9 mouse cellular contexts compared by ENCODE assay signal in genomic region chr16:4879101-4879707, GRCm38 (mm10). TPM values are rescaled to one million over a fixed set of nuclear protein-coding genes. Genes with fewer than 3 reads are reported as not detected.
DNase-seq lines count a peak whose midpoint lies in the region; ATAC-seq and TF ChIP-seq lines count a peak whose summit lies in the region.
"Had no signal": no experiment of that assay in that cellular context is flagged by ENCODE, and none has a peak within 500 bp of the region (broad histone marks: within the 10 kb centered on the region; RNA-seq: fewer than 3 reads in every experiment).

No protein-coding gene starts in this region.

- peak; percentile 58 for DNase-seq in cerebellum, adult 11 months
- no peak for DNase-seq in cerebellum, adult 8-10 months
- DNase-seq in 3134 (ENCODE audit: extremely low read depth, insufficient read length, low spot score), result peak; percentile 72
- DNase-seq in forebrain, postnatal 0 days, result peak; percentile 70
- DNase-seq in left cerebral cortex, postnatal 14 days (ENCODE audit: low spot score in 2 of 2), result peak; percentile 57 to 72

- TF ChIP-seq POLR2A in bone marrow macrophage, adult 2 months (IDR thresholded peaks at IDR 0.05; ENCODE audit: borderline replicate concordance, low read depth, low read length), result no peak

- no peak for TF ChIP-seq CTCF in bone marrow macrophage, adult 2 months (IDR thresholded peaks at IDR 0.05; ENCODE audit: low read depth, low read length)
- no peak for TF ChIP-seq CTCF in forebrain, postnatal 0 days (IDR thresholded peaks at IDR 0.05; ENCODE audit: low read depth)

- peak overlapping the region; percentile 99 for H3K4me3 ChIP-seq in bone marrow macrophage, adult 2 months (ENCODE audit: insufficient read depth, low read length)
- H3K4me3 ChIP-seq in forebrain, postnatal 0 days (ENCODE audit: low read depth, low read length), result peak overlapping the region; percentile 88
- H3K4me3 ChIP-seq in midbrain, embryonic 12.5 days, result peak overlapping the region; percentile 89
- peak overlapping the region; percentile 90 for H3K4me3 ChIP-seq in stomach, embryonic 14.5 days (ENCODE audit: low read depth, low read length)

- H3K4me2 ChIP-seq in forebrain, postnatal 0 days (ENCODE audit: low read depth), result peak overlapping the region; percentile 75
- peak overlapping the region; percentile 87 for H3K4me2 ChIP-seq in midbrain, embryonic 12.5 days (replicated peaks)
- H3K4me2 ChIP-seq in stomach, embryonic 14.5 days (replicated peaks; ENCODE audit: low read depth, low read length), result peak overlapping the region; percentile 86

- H3K9ac ChIP-seq in forebrain, postnatal 0 days, result peak overlapping the region; percentile 92
- peak overlapping the region; percentile 86 for H3K9ac ChIP-seq in midbrain, embryonic 12.5 days (replicated peaks)
- peak overlapping the region; percentile 92 for H3K9ac ChIP-seq in stomach, embryonic 14.5 days (replicated peaks; ENCODE audit: low read depth, low read length)

- 1% methylated on average over 54 of the region's 54 CpGs for whole genome bisulfite sequencing in forebrain, postnatal 0 days
- under 1% methylated on average over 49 of the region's 54 CpGs for WGBS in midbrain, embryonic 12.5 days
- under 1% methylated on average over 49 of the region's 54 CpGs for WGBS in stomach, embryonic 14.5 days

- H3K27me3 ChIP-seq in forebrain, postnatal 0 days (ENCODE audit: insufficient read depth, low read length), result no peaks in the 10 kb centered on the region
- H3K27me3 ChIP-seq in midbrain, embryonic 12.5 days, result no peaks in the 10 kb centered on the region
- H3K27me3 ChIP-seq in stomach, embryonic 14.5 days (ENCODE audit: control insufficient read depth, insufficient read depth, low read length), result no peaks in the 10 kb centered on the region

- ATAC-seq in forebrain, postnatal 0 days, result peak; percentile 42
- peak; percentile 28 for ATAC-seq in midbrain, embryonic 12.5 days (ENCODE audit: low FRiP score, low read depth)
- ATAC-seq in stomach, embryonic 14.5 days (ENCODE audit: insufficient number of reproducible peaks, insufficient read depth, low FRiP score, low read depth), result peak; percentile 8; the same call in 1 of the 2 replicates

- H3K4me1 ChIP-seq in bone marrow macrophage, adult 2 months (ENCODE audit: control insufficient read depth, insufficient read depth, low read length), result peaks cover 24% of the 10 kb centered on the region
- peaks cover 10% of the 10 kb centered on the region for H3K4me1 ChIP-seq in forebrain, postnatal 0 days (ENCODE audit: insufficient read depth)
- peaks cover 36% of the 10 kb centered on the region for H3K4me1 ChIP-seq in midbrain, embryonic 12.5 days
- H3K4me1 ChIP-seq in stomach, embryonic 14.5 days (ENCODE audit: control insufficient read depth, insufficient read depth, low read length), result peaks cover 34% of the 10 kb centered on the region

- H3K36me3 ChIP-seq in forebrain, postnatal 0 days (ENCODE audit: insufficient read depth), result peaks cover 16% of the 10 kb centered on the region; the same call in 1 of the 2 replicates
- H3K36me3 ChIP-seq in midbrain, embryonic 12.5 days, result peaks cover 20% of the 10 kb centered on the region
- peaks cover 19% of the 10 kb centered on the region for H3K36me3 ChIP-seq in stomach, embryonic 14.5 days (ENCODE audit: control insufficient read depth, insufficient read depth, low read length)

- no peaks in the 10 kb centered on the region for H3K9me3 ChIP-seq in forebrain, postnatal 0 days (ENCODE audit: low read length)
- no peaks in the 10 kb centered on the region for H3K9me3 ChIP-seq in midbrain, embryonic 12.5 days
- no peaks in the 10 kb centered on the region for H3K9me3 ChIP-seq in stomach, embryonic 14.5 days (ENCODE audit: control insufficient read depth, low read depth, low read length)

- H3K27ac ChIP-seq in bone marrow macrophage, adult 2 months (ENCODE audit: insufficient read depth, low read depth, low read length), result peak overlapping the region; percentile 90
- peak overlapping the region; percentile 98 for H3K27ac ChIP-seq in forebrain, postnatal 0 days (ENCODE audit: low read depth, low read length)
- H3K27ac ChIP-seq in midbrain, embryonic 12.5 days (replicated peaks), result peak overlapping the region; percentile 97
- H3K27ac ChIP-seq in stomach, embryonic 14.5 days (ENCODE audit: low read length), result peak overlapping the region; percentile 100

- intact Hi-C loops in left cerebral cortex, postnatal 14 days (cut with DNase I), result loop anchor here (5.0 kb wide), 1 partner anchor 38 kb away; no protein-coding TSS in a partner anchor

RNA-seq across cellular contexts. Expression of gene Ubald1, which starts 0.9 kb away (rescaled TPM):
- 68.4 and 72.6 TPM in 2 replicates for polyA plus RNA-seq in bone marrow macrophage, adult 2 months (2012; ENCODE audit: insufficient read depth, insufficient read length, missing spikeins)
- 27.7 and 37.7 TPM in 2 replicates for total RNA-seq in forebrain, postnatal 0 days (2014; rRNA removed)
- 79.2 and 80.7 TPM in 2 replicates for polyA plus RNA-seq in forebrain, postnatal 0 days (2015; fragmentation: Nextera tagmentation; extraction: Ambion mirVana)
- 10 to 100 TPM; 81.6 to 86.7 TPM for total RNA-seq in left cerebral cortex, postnatal 14 days (2021)
- polyA plus RNA-seq in midbrain, embryonic 12.5 days (2016; fragmentation: Nextera tagmentation; extraction: Ambion mirVana), result 31.7 and 31.9 TPM in 2 replicates
- polyA plus RNA-seq in stomach, embryonic 14.5 days (2014; fragmentation: Nextera tagmentation; extraction: Ambion mirVana), result 41.4 and 46.1 TPM in 2 replicates

RNA-seq across cellular contexts. Expression of gene Mgrn1, which starts 6.8 kb away (rescaled TPM):
- 66.4 and 75.4 TPM in 2 replicates for polyA plus RNA-seq in bone marrow macrophage, adult 2 months (2012; ENCODE audit: insufficient read depth, insufficient read length, missing spikeins)
- 123 and 167 TPM in 2 replicates for total RNA-seq in forebrain, postnatal 0 days (2014; rRNA removed)
- 96.1 and 109 TPM in 2 replicates for polyA plus RNA-seq in forebrain, postnatal 0 days (2015; fragmentation: Nextera tagmentation; extraction: Ambion mirVana)
- 100 to 1,000 TPM; 198 to 203 TPM for total RNA-seq in left cerebral cortex, postnatal 14 days (2021)
- polyA plus RNA-seq in midbrain, embryonic 12.5 days (2016; fragmentation: Nextera tagmentation; extraction: Ambion mirVana), result 83.2 and 88.5 TPM in 2 replicates
- polyA plus RNA-seq in stomach, embryonic 14.5 days (2014; fragmentation: Nextera tagmentation; extraction: Ambion mirVana), result 85.4 and 91.4 TPM in 2 replicates

RNA-seq across cellular contexts. Expression of gene 4930562C15Rik, which starts 44.0 kb away (rescaled TPM):
- polyA plus RNA-seq in bone marrow macrophage, adult 2 months (2012; ENCODE audit: insufficient read depth, insufficient read length, missing spikeins), result not detected in 2 replicates
- not detected in 2 replicates for total RNA-seq in forebrain, postnatal 0 days (2014; rRNA removed)
- polyA plus RNA-seq in forebrain, postnatal 0 days (2015; fragmentation: Nextera tagmentation; extraction: Ambion mirVana), result 0.17 TPM in 1 of 2 replicates, not detected in the other
- not detected for total RNA-seq in left cerebral cortex, postnatal 14 days (2021)
- polyA plus RNA-seq in midbrain, embryonic 12.5 days (2016; fragmentation: Nextera tagmentation; extraction: Ambion mirVana), result 0.69 and 0.75 TPM in 2 replicates
- 1.3 and 1.5 TPM in 2 replicates for polyA plus RNA-seq in stomach, embryonic 14.5 days (2014; fragmentation: Nextera tagmentation; extraction: Ambion mirVana)
- total RNA-seq: layer of hippocampus, adult 8-10 months had no signal

RNA-seq across cellular contexts. Expression of gene Nudt16l1, which starts 59.4 kb away (rescaled TPM):
- polyA plus RNA-seq in bone marrow macrophage, adult 2 months (2012; ENCODE audit: insufficient read depth, insufficient read length, missing spikeins), result 44.3 and 55.0 TPM in 2 replicates
- 36.6 and 40.0 TPM in 2 replicates for total RNA-seq in forebrain, postnatal 0 days (2014; rRNA removed)
- 133 and 140 TPM in 2 replicates for polyA plus RNA-seq in forebrain, postnatal 0 days (2015; fragmentation: Nextera tagmentation; extraction: Ambion mirVana)
- total RNA-seq in left cerebral cortex, postnatal 14 days (2021), result 10 to 100 TPM; 66.7 to 70.3 TPM
- polyA plus RNA-seq in midbrain, embryonic 12.5 days (2016; fragmentation: Nextera tagmentation; extraction: Ambion mirVana), result 117 and 124 TPM in 2 replicates
- 158 and 161 TPM in 2 replicates for polyA plus RNA-seq in stomach, embryonic 14.5 days (2014; fragmentation: Nextera tagmentation; extraction: Ambion mirVana)
